Mouse (Mus musculus): ENCODE results near the gene Sirpa. TPM values are rescaled to one million over a fixed set of nuclear protein-coding genes. Genes with fewer than 3 reads are reported as not detected.

The Sirpa gene
- total RNA-seq, 2 experiments from 2014 or later, result 83.6 to 88.0 TPM

DNA sequence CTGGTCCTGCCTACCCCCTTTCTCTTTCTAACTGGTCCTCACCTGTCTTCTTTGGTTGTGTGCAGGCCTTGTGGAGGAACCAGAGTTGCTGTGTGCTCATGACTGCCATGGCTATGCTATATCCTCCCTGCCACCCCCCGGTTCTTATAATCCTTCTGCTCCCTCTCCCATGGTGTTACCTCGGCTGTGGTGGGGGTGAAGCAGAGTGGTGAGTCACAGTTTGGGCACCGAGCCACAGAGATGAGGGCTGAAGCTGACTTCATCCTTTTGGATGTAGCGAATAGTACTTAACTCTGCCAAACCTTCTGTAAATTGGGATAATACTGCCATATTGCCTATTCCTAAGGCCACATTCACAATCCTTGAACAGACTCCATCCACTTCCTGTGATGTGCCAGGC lies 12.0 kb upstream of the Sirpa start:
- ATAC-seq (replicated peaks; ENCODE audit: poor library complexity, severe bottlenecking), result no peak

DNA sequence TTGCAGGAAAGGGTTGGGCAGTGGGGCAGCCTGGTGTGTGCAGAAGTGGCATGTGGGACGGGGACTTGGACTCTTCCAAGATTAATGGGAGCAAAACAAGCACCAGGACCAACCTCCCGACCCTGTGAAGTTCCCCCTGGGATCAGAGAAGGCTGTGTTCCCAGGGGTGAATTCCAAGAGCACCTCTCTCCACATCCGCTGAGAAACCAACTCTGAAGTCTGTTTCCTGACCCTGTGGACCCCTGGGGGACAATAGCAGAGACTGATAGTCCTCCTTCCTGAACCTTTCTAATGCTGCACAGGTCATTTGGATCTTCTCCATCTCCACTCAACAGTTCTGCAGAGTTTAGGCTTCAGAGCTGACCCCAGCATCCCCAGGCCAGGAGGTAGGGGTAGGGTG lies 10.8 kb upstream of the Sirpa start:
- no peak for ATAC-seq (replicated peaks; ENCODE audit: poor library complexity, severe bottlenecking)

DNA sequence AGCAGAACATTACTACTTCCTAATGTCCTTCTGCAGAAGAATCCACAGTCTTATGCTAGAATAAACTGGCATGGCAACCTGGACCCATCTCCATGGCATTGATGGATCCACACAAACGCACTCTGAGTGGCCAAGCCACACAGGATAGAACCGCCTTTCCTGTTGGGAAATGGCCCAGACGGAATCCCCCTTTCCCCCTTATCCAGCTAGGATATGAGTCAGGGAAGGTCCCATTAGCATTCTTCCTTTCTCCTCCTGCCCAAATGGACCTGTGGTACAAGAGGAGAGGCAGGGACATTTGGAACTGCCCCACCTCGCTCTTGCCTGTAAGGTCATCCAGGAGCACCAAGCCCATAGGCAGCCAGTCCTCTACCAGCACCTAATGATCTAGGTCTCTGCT lies 10.4 kb upstream of the Sirpa start:
- no peak for ATAC-seq (replicated peaks; ENCODE audit: poor library complexity, severe bottlenecking)

DNA sequence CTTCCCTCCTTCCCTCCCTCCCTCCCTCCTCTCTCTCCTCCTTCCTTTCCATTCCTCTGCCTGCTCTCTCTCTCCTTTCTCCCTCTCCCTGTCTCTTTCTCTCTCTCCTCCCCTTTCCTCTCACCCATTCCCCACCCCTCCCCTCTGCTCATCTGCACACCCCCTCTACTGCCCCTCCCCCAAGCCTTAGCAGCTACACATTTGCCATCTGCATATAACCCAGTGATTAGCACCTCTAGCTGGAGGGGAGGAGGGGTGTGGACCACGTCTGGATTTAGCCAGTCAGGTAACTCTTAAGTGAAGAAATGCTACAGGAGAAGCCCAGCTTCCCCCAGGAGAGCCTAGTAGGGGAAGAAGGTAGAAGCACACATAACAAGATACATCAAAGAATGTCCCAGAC lies 7.7 kb upstream of the Sirpa start:
- ATAC-seq (replicated peaks; ENCODE audit: poor library complexity, severe bottlenecking), result no peak

DNA sequence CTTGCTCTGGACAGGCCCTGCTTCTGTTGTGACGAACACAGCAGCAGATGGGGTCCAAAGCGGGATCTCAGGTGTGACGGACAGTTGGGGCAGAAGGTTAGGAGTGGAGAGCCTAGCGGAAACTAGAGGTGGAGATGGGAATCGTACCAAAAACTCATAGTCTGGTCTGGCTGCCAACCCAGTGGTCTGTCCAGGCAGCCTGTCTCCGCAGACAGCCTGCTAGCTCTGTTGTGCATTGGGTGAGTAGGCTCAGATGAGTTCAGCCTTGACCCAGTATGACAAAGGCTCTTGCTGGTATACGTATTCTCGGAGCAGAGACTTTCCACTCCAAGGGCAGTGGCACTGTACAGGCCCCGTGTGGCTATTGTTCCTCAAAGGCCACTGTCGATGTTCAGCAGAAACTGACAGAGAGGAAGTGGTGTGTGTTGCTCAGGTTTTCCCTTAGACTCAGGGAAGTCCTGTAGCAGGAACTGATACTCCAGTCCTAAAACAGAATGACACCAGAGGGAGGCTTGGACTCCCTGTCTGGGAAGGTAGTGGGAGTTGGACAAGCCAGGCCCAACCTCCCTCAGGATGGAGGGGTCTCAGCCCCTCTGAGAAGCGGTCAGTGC lies 6.6 kb upstream of the Sirpa start:
- ATAC-seq (replicated peaks; ENCODE audit: poor library complexity, severe bottlenecking), result peak; percentile 94

DNA sequence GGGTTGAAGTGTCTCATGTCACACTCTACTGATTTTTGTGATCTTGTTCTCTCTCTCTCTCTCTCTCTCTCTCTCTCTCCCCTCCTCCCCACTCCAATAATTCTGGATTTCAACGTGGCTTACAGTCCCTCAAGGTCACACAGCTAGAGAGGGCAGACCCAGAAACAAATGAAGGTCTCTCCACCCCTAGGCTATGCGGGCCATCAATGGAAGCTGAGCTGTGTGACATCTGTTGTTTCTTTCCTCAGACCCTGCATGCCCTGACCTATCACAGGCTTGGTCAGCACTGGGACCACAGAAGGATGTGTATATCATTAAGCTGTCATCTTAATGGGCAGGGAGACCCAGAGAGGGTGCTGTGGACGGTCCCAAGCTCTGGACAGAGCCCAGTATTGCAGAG lies 5.4 kb upstream of the Sirpa start:
- no peak for ATAC-seq (replicated peaks; ENCODE audit: poor library complexity, severe bottlenecking)

DNA sequence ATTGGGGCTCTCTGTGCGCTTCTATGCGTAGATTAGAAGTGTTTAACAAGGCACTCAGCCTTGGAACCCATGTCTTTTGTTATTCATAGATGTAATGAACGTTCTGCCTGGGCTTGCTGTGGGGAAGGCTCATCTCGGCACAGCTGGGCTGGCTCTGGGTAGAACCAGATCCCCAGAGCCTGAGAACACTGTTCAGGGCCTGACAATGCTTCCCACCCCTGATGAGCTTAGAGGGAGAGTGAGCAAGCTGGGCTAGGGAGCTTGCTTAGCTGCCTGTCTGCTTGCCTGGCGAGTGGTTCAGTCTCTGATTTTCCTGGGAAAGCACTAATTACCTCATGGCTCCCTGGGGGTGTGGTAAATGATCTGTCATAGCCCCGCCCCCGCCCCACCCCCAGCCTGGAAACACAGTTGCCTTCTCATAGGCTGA lies 4.8 kb upstream of the Sirpa start:
- ATAC-seq (replicated peaks; ENCODE audit: poor library complexity, severe bottlenecking), result no peak

DNA sequence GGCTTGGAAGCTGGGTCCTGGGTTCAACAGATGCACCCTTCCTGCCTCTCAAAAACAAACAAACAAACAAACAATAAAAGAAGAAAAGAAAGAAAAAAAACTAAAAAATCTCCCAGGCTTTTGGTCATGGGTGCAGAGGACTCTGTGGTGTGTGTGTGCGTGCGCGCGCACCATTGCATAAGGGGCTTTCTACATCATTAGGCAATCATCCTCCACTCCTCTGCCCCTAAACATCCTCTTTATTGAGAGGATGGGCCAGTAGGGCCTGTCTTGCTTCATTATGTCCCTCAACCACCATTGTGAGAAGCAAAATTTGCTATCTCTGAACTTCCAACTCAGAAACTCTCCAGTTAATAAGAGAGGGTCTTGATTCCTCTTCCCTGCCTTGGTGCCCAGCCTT lies 738 bp upstream of the Sirpa start:
- ATAC-seq (replicated peaks; ENCODE audit: poor library complexity, severe bottlenecking), result peak; percentile 60

DNA sequence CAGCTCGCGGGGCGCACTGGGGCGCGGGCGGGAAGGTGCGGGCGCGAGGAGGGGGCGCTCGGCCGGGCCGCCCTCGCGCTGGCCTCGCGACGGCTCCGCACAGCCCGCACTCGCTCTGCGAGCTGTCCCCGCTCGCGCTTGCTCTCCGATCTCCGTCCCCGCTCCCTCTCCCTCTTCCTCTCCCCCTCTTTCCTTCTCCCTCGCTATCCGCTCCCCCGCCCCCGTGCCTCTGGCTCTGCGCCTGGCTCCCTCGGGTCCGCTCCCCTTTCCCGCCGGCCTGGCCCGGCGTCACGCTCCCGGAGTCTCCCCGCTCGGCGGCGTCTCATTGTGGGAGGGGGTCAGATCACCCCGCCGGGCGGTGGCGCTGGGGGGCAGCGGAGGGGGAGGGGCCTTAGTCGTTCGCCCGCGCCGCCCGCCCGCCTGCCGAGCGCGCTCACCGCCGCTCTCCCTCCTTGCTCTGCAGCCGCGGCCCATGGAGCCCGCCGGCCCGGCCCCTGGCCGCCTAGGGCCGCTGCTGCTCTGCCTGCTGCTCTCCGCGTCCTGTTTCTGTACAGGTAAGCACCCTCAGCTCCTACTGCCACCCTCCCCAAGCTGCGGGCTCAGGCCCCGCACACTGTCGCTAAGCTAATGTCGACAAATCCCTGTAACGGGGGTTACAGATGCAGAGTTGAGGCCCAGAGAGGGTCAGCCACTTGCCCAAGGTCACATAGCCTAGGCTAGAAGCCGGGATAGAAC lies 673 bp downstream of the Sirpa start:
- ATAC-seq (replicated peaks; ENCODE audit: poor library complexity, severe bottlenecking), result peak; percentile 4

DNA sequence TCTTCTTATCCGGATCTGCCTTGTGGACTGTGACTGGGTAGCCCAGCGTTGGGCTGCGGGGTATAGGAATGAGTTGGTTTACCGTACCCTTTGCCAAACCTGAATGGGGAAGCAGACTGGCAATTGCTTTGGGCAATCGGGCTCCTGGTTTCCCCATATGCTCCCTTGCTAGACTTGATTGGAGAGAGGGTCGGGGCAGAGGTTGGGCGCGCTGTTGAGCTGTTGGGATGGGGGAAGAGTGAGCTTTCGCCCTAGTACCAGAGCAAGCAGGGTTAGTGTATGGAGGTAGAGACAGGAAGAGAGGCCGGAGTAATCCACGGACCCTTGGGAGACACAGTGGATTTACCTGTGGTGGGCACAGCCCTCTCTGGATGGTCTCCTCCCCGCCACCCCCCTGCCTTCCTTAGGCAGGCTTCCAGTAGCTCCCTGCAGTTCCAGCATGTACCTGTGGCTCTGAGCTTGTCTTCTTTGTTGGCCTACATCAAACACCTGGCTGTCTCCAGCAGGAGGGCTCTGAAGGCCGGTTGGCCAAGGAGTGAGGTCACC lies 1.3 kb downstream of the Sirpa start:
- peak; percentile 24 for ATAC-seq (replicated peaks; ENCODE audit: poor library complexity, severe bottlenecking)

DNA sequence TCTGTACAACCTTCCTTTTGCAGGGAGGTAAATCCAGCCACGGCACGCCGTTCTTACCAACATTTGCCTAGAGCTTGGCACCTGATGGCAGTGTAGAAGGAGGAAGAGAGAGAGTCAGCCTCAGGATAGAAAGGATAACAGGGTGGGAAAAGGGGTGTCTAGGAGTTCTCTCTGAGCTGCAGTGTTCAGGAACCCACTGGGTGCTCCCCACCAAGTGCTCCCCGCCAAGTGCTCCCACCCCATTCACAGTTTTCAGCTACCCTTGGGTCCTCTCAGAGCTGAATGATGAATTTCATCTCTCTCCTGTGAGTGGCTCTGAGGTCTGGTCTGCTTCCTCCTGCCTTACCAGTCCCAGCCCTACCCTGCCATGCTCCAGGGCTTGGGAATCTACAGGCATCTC lies 1.9 kb downstream of the Sirpa start:
- ATAC-seq (replicated peaks; ENCODE audit: poor library complexity, severe bottlenecking), result no peak

DNA sequence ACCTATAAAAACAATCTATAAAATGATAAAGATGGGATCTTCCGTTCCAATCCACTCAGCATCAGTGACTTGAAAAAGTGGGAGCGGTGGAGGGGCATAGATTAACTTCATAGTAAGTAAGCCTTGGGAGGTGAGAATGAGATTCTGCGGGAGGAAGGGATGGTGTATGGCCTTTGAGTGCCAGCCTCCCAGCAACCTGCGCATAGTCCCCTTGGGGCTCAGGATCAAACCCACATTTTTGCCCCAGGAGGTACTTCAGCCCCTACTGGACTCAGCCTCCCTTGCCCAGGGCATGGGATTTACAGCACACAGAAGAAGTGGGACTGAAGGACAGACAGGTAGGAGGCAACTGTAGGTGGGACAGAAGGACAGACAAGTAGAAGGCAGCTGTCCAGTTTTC lies 2.6 kb downstream of the Sirpa start:
- ATAC-seq (replicated peaks; ENCODE audit: poor library complexity, severe bottlenecking), result no peak

DNA sequence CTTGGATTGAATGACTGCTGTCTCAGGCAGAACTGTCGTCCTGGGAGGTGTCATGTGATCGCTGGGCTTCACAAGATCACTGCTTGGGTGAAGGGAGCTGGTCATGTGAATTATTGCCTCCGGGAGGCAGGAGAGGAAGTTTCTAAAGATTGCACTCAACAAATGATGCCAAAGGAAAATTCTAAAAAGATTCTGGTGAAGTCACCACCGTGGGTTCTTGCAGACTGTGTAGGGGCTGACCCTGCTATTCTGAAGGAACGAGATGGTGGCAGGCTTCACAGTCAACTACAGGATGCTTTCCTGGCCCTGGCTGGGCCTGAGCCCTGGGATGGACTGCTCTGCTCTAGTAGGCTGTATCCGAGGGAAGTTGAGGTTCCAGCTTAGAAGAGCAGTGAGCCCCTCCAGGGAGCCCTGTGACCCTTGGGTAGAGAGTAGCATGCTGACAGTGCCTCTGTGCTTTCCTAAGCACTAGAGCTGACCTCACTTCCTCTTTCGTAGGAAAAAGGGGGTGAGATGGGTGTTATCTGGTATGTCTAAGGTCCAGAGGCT lies 3.1 kb downstream of the Sirpa start:
- ATAC-seq (replicated peaks; ENCODE audit: poor library complexity, severe bottlenecking), result peak; percentile 45

DNA sequence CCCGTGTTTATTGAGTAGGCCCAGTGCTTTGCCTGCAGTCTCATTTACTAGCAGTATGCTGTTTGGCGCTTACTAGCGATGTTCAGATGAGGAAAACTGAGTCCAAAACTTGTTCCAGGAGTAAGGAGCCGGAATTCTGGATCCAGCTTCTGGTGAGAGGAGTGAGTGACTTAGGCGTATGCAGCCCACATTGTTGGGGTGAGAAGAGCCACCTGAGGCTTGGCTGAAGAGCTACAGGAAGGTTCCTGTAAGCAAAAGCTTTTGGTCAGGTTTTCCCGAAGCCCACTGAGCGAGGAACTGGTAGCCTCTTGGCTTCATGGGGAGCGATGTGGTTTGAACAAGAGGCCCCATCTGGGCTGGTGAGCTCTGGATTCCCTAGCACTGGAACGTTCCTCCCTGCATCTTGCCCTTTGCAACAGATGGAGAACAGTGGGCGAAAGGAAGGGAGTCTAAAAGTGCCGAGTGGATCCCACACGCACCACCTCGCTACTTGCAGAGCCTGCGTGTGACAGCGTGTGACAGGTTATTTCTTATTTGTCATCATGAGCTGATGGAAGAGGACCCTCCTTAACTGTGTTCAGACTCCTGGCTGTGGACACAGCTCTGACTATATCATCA lies 4.0 kb downstream of the Sirpa start:
- no peak for ATAC-seq (replicated peaks; ENCODE audit: poor library complexity, severe bottlenecking)

DNA sequence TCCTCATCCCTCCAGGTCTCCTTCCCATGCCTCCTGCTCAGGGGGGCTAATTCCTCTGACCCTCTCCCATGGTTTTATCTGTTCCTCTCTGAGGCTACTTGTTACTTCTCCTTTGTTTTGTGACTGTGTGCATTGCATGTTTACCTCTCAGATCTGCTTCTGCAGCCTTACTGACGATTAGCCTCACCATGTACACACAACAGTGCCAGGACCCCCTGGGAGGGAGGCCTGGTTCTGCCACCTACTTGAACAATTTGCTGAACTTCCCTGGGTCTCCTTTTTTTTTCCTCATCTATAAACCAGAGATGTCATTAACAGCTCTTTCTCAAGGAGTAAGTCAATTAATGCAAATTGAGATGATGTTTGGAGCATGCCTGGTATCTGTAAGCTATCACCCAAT lies 4.9 kb downstream of the Sirpa start:
- no peak for ATAC-seq (replicated peaks; ENCODE audit: poor library complexity, severe bottlenecking)

DNA sequence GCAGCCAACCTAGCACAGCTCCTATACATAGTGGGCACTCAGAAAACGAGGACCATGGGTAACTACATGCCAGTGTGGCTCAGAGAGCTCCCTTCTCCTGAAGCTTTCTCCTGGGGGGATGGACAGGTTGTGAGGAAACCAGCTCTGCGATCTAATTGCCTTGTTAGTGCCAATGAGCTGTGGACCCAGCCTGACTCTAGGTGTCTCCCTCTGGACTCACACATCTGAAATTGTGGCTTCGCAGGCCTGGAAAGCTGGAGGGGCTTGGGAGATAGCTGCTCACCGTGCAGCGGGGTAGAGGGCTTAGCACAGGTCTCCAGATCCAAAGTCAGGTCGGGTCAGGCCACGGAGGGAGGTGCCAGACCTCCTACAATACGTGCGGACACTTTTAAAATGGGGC lies 5.5 kb downstream of the Sirpa start:
- no peak for ATAC-seq (replicated peaks; ENCODE audit: poor library complexity, severe bottlenecking)

DNA sequence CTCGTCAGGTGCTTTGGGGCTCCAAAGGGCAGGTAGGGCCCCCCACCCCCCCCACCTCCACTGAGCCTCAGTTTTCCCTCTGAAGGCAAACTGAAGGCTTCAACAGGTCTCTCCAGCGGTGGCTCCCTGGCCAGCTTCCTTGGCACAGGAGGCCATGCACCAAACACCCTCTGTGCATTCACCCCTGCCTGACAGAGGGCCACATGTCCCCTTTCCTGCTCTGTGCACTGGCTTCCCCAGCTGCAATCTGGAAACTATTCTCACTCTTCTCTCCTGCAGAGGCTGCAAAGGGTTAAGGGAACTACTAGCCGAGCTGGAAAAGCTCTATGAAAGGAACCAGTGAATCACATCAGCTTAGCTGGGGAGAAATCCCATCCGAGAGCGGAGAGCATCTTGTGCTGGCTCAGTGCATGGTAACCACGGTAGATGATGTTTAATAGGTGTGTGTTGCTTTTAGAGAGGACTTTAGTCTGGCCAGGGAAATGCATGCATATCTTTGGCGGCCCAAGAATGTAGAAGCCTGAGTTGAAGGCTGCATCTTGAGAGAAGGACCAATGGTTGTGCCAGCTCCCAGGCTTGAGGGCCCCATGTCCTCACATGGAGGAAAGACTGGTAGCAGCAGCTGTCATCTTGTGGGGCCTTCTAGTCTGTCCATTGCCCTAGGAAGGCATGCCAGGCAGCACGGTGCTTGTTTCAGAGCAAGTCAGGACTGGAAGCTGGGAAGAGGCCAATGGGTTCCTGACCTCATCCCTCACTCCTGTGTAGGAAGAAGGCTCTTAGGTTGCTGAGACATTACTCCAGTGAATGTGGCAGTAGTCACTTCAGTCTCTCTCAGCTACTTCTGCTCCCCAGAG lies 6.8 kb downstream of the Sirpa start:
- ATAC-seq (replicated peaks; ENCODE audit: poor library complexity, severe bottlenecking), result no peak

DNA sequence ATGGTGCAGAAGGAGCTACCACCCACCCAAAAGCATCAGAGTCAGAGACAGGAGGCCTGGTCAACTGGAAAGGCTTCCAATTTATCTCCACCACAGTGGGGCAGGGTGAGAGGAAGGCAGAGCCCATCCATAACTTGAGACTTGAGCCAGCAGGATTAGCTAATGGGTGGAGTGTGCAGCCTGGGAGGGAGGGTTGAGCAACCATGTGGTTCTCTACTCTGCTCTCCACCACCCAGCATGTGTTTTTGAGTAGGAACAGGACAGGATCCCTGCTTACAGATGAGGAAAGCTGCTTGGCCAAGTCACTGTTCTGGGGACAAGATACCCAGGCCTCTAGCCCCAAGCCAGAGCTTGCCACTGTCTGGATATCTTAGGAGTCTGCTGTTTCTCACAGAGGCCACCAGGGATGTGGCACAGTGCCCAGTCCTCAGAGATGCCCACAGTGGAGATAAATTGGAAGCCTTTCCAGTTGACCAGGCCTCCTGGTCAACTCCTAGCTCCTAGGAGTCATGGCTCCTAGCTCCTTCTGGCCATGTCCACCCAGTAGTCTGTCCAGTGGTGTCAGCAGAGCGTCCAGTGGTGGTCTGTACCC lies 8.5 kb downstream of the Sirpa start:
- ATAC-seq (replicated peaks; ENCODE audit: poor library complexity, severe bottlenecking), result peak; percentile 83

DNA sequence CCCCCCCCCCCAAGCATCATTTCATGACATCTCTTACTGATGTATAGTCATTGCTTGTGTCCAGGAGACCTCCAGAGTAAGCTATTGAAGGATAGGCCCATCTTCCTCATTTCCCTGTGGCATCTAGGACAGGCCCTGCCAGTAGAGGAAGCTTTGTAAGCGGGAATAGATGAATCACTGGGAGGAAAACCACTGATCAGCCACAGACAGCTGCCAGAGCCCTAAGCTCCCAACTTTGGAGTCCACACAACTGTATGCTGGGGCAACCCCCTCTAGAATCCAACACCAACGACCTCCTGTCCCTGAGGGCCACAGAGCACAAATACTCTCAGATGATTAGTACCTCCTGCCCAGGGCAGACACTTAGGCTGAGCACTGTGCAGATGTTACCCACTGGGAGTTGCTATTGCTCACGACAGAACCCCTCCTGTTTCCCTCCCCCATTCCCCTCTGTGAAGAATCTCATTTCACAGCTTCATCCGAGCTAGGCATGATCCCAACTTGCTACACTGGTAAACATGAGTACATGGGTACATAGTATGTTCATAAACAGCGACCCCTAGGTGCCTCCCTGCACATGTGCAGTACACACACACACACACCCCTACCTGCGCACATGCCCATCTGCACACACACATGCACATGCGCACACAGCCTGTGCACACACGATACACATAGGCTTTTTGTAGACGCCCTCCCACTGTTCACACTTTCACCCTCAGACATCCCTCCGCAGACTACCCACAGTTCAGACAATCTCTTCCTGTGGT lies 9.4 kb downstream of the Sirpa start:
- peak; percentile 61 for ATAC-seq (replicated peaks; ENCODE audit: poor library complexity, severe bottlenecking)
